Mouse (Mus musculus) layer of hippocampus, adult 9-10 months (tissue): Measurements from ENCODE around the gene Ola1.
A peak's percentile ranks its signal among the peaks of the same experiment; 100 is the strongest.

Experiments
- DNase-seq: peaks from one replicate; pipeline ENCODE4 v3.0.0; 2022; ENCODE audit warnings: low spot score

The Ola1 gene

GRCm38 (mm10) chr2:73218913-73219312 is at the start of gene Ola1:
Gene Ola1, minus strand, starts transcription at chr2:73218924.
- no peak for DNase-seq

DNA sequence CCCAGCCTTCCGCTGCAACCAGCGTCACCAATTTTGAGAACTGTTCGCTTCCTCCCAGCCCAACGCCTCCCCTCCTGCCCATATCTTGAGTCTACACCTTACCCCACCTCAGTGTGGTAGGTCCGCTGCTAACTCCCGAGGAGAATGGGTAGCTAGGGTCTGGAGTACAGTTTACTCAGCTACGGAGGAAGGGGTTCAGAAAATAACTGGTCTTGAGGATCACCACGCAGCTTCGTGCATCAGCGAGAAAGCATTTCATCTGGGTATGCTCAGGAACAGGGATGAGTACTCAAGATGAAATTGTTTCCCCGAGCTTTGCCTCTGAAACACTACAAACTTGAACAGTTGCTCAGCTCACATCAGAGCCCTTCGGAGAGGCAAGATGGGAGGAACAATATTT is 49.6 kb upstream of the Ola1 start:
- no peak for DNase-seq

GRCm38 (mm10) chr2:73267818-73268217 is 49.1 kb upstream of the Ola1 start:
- DNase-seq, result no peak

DNA sequence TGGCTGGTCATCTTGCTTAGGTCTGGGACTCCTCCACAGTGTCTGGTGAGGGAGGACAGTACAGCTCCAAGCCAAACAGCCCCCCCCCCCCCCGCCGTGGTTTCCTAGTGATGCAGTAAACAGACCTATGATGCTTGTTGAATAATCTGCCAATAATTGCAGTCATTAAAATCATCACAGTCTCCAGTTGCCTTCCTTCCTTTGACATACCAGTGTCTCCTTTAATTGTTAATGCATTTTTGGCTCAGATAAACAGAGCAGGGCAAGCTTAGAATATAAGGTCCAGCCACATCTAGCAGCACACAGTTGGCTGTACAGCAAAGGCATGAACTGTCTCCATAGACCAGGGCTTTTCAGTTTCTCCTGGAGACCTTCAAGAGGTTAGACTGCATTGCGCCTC is 48.5 kb upstream of the Ola1 start:
- DNase-seq, result no peak

DNA sequence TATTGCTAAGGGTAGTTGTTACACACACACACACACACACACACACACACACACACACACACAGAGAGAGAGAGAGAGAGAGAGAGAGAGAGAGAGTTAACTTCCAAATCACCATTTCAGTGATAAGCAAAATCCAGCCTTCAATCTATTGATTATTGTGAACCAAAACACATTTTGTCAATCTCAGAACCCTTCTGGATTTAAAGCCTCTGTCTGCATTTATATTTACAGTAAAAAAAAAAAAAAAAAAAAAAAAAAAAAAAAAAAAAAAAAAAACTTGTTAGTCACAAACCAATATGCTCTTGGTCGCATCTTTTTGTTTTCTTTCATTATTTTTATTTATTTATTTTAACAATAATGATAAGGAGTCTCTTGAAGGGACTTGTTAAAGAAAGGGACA is 47.9 kb upstream of the Ola1 start:
- DNase-seq, result no peak

DNA sequence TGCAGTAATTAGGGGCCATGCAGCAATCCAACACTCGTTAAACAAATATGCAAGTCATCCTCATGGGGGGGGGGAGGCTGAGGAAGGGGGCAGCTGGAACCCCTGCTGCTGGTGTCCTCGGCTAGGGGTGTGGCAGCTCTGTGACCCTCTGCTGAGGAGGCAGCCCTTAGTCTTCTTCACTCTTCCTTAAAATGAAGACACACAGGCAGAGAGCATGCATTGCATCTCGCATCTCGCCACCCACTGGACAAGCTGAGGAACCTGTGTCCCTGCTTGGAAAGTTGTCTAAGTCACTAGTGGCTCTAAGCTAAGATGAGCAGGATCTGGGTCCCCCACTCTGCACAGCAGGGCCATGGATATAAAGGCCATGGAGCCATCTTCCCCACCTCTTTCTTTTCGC is 47.3 kb upstream of the Ola1 start:
- no peak for DNase-seq

GRCm38 (mm10) chr2:73264611-73265195 is 46.0 kb upstream of the Ola1 start:
- no peak for DNase-seq

GRCm38 (mm10) chr2:73263794-73264610 is 45.3 kb upstream of the Ola1 start:
- DNase-seq, result no peak

GRCm38 (mm10) chr2:73263172-73263765 is 44.5 kb upstream of the Ola1 start:
- DNase-seq, result no peak

GRCm38 (mm10) chr2:73248701-73249100 is 30.0 kb upstream of the Ola1 start:
- DNase-seq, result no peak

DNA sequence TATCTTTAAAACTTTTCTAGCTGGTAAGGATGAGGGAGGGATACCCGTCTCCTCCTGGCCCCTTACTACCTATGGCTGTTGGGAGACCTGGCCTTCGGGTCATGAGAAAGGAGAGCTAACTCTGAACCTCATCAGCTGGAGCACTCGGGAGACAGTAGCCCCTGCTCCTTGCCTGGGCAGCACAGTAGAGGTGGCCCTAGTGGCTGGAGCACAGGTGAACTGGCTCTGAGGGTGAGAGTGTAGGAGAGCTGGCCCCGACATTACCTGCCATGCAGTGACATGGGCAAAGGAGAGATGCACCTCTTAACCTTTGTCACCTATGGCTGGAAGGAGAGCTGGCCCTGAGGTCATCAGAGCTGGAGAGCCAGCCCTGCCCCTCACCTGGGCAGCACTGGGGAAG is 22.6 kb upstream of the Ola1 start:
- DNase-seq, result no peak

DNA sequence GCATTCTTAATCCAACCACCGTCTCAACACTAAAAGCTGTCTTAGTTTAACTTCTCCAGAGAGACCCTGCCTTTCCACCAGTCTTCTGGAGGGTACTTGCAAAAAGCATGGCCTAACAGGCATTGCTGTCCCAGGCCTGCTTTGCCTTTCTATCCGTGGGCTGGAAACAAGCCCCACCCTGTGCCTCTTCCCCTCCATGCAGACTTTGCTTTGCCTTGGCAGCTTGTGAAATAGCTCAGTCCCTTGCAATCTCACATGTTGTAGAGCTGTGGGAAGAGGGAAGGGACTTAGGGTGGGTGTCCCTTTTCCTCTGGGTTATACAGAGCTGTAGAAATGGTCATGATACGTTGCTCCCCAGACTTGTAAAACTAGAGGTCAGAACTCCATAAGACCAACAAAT is 12.4 kb upstream of the Ola1 start:
- DNase-seq, result no peak

DNA sequence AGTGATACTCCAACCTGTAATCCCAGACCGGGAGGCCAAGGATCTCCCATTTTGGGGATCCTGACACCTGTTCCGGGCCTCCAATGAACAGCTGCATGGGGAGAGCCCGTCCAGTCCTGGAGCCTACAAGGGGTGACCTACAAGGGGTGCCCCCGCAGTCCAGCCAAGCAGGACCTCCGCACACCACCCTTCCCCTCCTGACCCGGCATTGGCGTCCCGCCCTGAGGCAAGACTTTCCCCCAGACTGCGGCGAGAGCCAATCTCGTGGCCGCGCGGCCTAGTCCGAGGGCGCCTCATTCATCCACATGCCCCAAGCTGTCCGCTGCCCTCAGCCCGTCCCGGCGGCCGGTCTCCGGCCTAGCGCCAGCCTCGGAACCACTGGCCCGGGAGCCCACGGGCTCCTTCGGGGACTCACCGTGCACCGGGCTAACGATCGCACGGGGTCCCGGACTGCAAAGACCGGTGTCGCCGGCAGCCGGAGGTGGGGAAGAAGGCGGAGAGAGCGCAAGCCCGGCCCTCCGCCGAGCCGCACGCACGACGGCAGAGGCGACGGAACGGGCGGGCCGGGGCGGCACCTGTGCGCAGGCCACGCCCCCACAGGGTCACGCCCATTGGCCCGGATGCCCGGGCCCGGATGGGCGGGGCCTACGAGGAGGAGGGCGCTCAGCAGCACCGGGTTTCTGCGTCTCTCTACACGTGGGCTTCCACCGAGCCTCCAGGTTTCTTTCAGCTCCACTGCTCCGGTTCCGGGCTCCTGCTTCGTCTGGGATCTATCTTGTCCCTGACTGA is 4.7 kb downstream of the Ola1 start:
- peak; percentile 64 for DNase-seq

GRCm38 (mm10) chr2:73213539-73213870 is 5.2 kb downstream of the Ola1 start:
- no peak for DNase-seq

DNA sequence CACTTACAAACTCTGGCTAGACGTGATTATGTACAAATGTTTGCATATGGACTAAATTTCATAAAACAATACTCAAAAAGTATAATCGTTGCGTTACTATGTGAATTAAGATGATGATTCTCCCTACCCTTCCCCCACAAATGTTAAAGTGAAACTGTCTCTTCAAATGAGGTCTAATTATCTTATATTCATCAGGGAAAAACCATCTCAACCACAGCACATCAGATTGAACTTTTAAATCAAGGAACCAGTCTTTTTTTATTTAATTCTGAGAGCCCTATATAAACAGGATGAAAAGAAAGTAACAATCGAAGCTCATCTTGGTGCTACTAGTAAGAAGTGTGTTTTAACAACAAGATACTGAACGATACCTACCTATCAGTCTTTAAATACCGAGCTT is 14.4 kb downstream of the Ola1 start:
- no peak for DNase-seq

DNA sequence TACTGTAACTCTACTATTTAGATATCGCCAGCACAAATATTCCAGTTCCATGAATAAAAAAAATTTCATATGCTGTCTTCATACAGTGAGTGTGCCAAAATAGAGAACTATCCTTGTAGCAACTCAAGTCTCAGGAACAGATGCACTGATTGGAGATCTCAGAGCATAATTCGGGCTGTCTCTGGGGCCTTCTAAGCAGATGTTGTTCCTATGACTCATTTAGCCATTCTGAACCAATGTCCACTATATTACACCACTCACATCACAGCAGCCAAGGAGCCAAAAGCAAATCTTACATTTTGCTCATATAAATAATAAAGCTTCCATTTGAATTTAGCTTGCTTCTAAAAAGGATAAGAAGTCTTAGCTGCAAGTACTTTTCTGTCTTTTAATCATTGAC is 30.2 kb downstream of the Ola1 start:
- DNase-seq, result no peak

GRCm38 (mm10) chr2:73185185-73185584 is 33.5 kb downstream of the Ola1 start:
- DNase-seq, result no peak

DNA sequence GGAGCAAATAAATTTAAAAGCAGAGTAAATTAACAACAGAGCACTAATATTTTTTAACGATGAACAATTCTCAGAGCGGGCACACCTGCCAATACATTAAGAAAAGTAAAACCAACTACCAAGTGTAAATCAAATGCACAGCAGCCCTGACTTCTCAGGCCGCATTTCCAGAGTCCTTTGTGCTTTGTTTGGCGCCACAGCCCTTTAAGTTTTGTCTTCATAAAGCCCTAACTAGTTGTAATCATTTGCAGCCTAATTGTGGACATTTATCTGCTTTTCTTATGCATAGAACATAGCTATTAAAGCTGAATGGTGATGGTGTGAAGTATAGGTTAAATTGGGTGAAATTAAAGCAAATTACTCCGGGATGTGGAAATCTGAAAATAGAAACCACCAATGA is 49.2 kb downstream of the Ola1 start:
- DNase-seq, result no peak

DNA sequence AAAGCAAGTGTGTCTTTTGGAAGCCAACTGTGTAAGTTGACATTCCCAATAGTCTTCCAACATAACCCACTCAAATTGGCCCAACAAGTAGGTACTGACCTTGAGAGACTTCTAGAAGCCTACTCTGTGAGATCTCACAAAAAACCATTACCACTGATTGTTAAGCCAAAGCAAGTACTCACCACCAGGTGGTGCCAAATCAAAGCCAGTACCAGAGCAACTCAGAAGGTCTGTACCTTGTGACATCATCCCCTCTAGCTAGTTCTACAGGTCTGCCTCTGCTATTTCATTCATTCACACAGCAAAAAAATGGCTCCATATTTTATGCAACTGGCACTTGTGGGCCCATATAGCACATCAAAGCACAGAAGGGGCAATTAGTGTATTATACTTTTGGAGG is 51.6 kb downstream of the Ola1 start:
- DNase-seq, result peak; percentile 33

- DNase-seq, result no peak
Observed at GRCm38 (mm10) chr2:73164666-73165065, 54.1 kb downstream of the Ola1 start.

- DNase-seq, result no peak
Observed at GRCm38 (mm10) chr2:73160772-73161171, 58.0 kb downstream of the Ola1 start.

DNA sequence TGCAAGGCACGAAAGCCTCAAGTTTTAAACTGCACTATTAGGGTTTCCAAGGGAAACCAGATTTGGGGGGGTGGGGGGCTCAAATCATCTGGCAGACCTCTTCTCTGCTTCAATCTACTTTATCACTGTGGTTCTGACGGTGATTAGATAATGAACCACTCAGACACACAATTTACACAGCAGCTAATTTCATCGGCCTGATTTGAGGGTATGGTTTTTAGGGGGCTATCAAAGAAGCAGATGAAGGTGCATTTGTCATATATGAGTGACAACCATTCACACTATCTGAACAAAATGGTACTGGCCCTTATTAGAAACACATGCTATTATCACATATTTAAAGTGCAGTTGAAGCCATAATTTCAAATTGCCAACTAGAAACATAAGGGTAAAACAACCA is 61.5 kb downstream of the Ola1 start:
- no peak for DNase-seq

DNA sequence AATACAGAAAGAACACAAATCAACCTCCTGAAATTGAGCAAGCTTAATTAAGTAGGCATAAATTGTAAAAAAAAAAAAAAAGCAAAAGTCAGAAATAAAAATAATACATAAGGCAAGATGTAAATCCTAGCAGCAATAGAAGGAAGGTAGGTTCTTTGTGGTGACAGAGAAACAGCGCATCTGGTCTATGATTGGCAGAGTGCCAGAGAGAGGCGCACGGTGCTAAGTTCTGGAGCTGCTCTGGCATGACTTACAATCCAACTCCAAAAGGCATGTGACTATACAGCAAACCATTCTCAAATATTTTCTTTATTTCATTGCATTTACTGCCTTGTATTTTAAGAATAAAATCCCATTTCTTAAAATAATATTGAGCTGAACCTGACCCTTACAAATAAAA is 68.2 kb downstream of the Ola1 start:
- no peak for DNase-seq
